Mouse (Mus musculus) activated CD4-positive, CD25-positive, alpha-beta regulatory T cell (primary cell): ENCODE measurements around the gene Olfr668. TPM values are rescaled to one million over a fixed set of nuclear protein-coding genes. Genes with fewer than 3 reads are reported as not detected.

Experiments
- polyA plus RNA-seq, 2 experiments: library from polyadenylated mRNA; unstranded; fragments of 100-300 nt; shearing (Covaris generic); gene quantifications; one replicate each; pipeline ENCODE4 v1.2.1; 2017

The Olfr668 gene
- not detected for polyA plus RNA-seq

GRCm38 (mm10) chr7:104927957-104928356, at the start of gene Olfr668:
Gene Olfr668 (minus strand): TSS chr7:104928057.

GRCm38 (mm10) chr7:104962520-104962919, 34.7 kb upstream of the Olfr668 start, which contains the start of gene Olfr670:
Gene Olfr670 (minus strand): TSS chr7:104962620.

GRCm38 (mm10) chr7:104933940-104934339, 6.1 kb upstream of the Olfr668 start, which contains the start of gene Olfr669:
Gene Olfr669 (plus strand): TSS chr7:104934240.

GRCm38 (mm10) chr7:104921382-104921781, 6.5 kb downstream of the Olfr668 start, which contains the start of gene Olfr667:
Gene Olfr667 (minus strand): TSS chr7:104921482.

GRCm38 (mm10) chr7:104895852-104896251, 32.0 kb downstream of the Olfr668 start, which contains the start of gene Olfr666:
Gene Olfr666 (minus strand): TSS chr7:104895952.

GRCm38 (mm10) chr7:104877731-104878130, 50.1 kb downstream of the Olfr668 start, which contains the start of gene Olfr665:
Gene Olfr665 (plus strand): TSS chr7:104878031.

Other genes starting within 250 kb of the Olfr668 start
- under 1 TPM in 1 of 2 experiments, not detected in 1; 0.05 TPM for gene Olfr661, start 241.6 kb downstream of the Olfr668 start, polyA plus RNA-seq
- not detected for gene Usp17le, start 150.6 kb downstream of the Olfr668 start, polyA plus RNA-seq
- not detected for gene Usp17lb, start 85.5 kb downstream of the Olfr668 start, polyA plus RNA-seq
- gene Usp17la, start 71.0 kb downstream of the Olfr668 start, polyA plus RNA-seq: under 1 TPM in 1 of 2 experiments, not detected in 1; 0.27 TPM
- gene Olfr665, start 50.0 kb downstream of the Olfr668 start, polyA plus RNA-seq: not detected
- gene Olfr666, start 32.1 kb downstream of the Olfr668 start, polyA plus RNA-seq: not detected
- not detected for gene Olfr667, start 6.6 kb downstream of the Olfr668 start, polyA plus RNA-seq
- not detected for gene Olfr669, start 6.2 kb upstream of the Olfr668 start, polyA plus RNA-seq
- under 1 TPM in 1 of 2 experiments, not detected in 1; 0.16 TPM for gene Olfr670, start 34.6 kb upstream of the Olfr668 start, polyA plus RNA-seq
- gene Olfr671, start 51.1 kb upstream of the Olfr668 start, polyA plus RNA-seq: not detected
- under 1 TPM in 1 of 2 experiments, not detected in 1; 0.25 TPM for gene Olfr672, start 74.0 kb upstream of the Olfr668 start, polyA plus RNA-seq
- under 1 TPM in 1 of 2 experiments, not detected in 1; 0.11 TPM for gene Olfr675, start 100.4 kb upstream of the Olfr668 start, polyA plus RNA-seq
- not detected for gene Olfr676, start 104.6 kb upstream of the Olfr668 start, polyA plus RNA-seq
- not detected for gene Olfr677, start 123.3 kb upstream of the Olfr668 start, polyA plus RNA-seq
- gene Olfr678, start 136.4 kb upstream of the Olfr668 start, polyA plus RNA-seq: not detected
- not detected for gene Olfr679, start 153.1 kb upstream of the Olfr668 start, polyA plus RNA-seq
- gene Olfr680-ps1, start 164.8 kb upstream of the Olfr668 start, polyA plus RNA-seq: not detected
- under 1 TPM in 1 of 2 experiments, not detected in 1; 0.05 TPM for gene Olfr681, start 188.8 kb upstream of the Olfr668 start, polyA plus RNA-seq
- not detected for gene Olfr683, start 219.0 kb upstream of the Olfr668 start, polyA plus RNA-seq
- not detected for gene Olfr684, start 235.6 kb upstream of the Olfr668 start, polyA plus RNA-seq